Mouse (Mus musculus): ENCODE measurements around the gene Cdh18.
"Not testable (repeated sequence)": the region's sequence is repeated elsewhere in the genome, so short reads cannot be mapped to it uniquely, and the experiment has no call there.

DNA sequence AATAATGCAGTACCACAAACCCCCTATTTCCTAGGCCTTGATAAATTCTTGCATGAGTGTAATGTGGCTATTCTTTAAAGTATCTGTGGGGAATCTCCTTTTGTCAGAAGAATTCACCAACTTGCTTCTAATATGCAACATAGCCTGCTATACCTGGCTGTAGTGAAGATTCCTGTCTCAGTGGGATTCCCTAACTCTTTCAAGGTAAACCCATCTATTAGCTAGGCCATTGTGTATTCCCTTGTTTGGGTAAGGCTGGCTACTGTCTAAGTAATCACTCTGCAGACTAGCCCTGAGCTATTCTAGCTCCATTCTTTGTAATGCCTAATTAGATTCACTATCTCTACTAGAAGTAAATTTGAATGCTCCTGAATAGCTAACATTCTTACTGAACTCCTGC is 212.4 kb downstream of the Cdh18 start:
- not testable (repeated sequence) for TF ChIP-seq GATA1, TAL1 (IDR thresholded peaks at IDR 0.05; ENCODE audit: low read length)
